Mouse (Mus musculus) thymus, adult 2 months (tissue): ENCODE results near the gene Hsf2bp. TPM values are rescaled to one million over a fixed set of nuclear protein-coding genes. Genes with fewer than 3 reads are reported as not detected.

Experiments
- DNase-seq: peaks from one replicate; pipeline ENCODE4 v3.0.0; 2021
- H3K27ac ChIP-seq: fragments of 200-500 bp; 2 replicates; pipeline ENCODE4 v1.5.1; 2012; ENCODE audit warnings: low read length, control low read depth; ENCODE audit not compliant: control insufficient read depth, insufficient read depth
- H3K27me3 ChIP-seq: fragments of 200-500 bp; 2 replicates; pipeline ENCODE4 v1.6.1; 2012; ENCODE audit warnings: mild to moderate bottlenecking, low read length, moderate library complexity, mixed read lengths; ENCODE audit not compliant: control insufficient read depth, insufficient read depth
- H3K36me3 ChIP-seq: fragments of 200-500 bp; 2 replicates; pipeline ENCODE4 v1.6.1; 2012; ENCODE audit warnings: mild to moderate bottlenecking, low read length, moderate library complexity; ENCODE audit not compliant: control insufficient read depth, insufficient read depth
- H3K4me1 ChIP-seq: fragments of 200-500 bp; replicated peaks from 2 replicates; pipeline ENCODE4 v1.6.1; 2012; ENCODE audit warnings: low read length; ENCODE audit not compliant: control insufficient read depth, insufficient read depth
- H3K4me3 ChIP-seq: fragments of 200-500 bp; 2 replicates; pipeline ENCODE4 v1.5.1; 2012; ENCODE audit warnings: mild to moderate bottlenecking, low read length, control low read depth, moderate library complexity; ENCODE audit not compliant: control insufficient read depth, insufficient read depth
- CTCF ChIP-seq: fragments of 200-500 bp; IDR thresholded peaks from 2 replicates; pipeline ENCODE4 v1.5.1; 2012; ENCODE audit warnings: mild to moderate bottlenecking, control low read depth, low read length, moderate library complexity, borderline replicate concordance; ENCODE audit not compliant: control insufficient read depth, poor library complexity, insufficient read depth; ENCODE audit errors: extremely low read depth
- POLR2A ChIP-seq: fragments of 200-500 bp; IDR thresholded peaks from 2 replicates; pipeline ENCODE4 v1.6.1; 2012; ENCODE audit warnings: mild to moderate bottlenecking, low read length, control low read depth, moderate library complexity; ENCODE audit not compliant: control insufficient read depth, poor library complexity, insufficient read depth; ENCODE audit errors: extremely low read depth
- WGBS: fragments of 180-500 bp; shearing (Covaris S2); methylation state at CpG from one replicate; pipeline ENCODE4 v1.1.7; 2018; 5-methylcytosine and 5-hydroxymethylcytosine counted together
- polyA plus RNA-seq: library from polyadenylated mRNA; depleted of rRNA; stranded (reverse); fragments of >200 nt; gene quantifications from 2 replicates; pipeline ENCODE4 v1.2.3, GENCODE M21; 2012

The Hsf2bp gene
- polyA plus RNA-seq, 1 experiment: 0.54 TPM

DNA sequence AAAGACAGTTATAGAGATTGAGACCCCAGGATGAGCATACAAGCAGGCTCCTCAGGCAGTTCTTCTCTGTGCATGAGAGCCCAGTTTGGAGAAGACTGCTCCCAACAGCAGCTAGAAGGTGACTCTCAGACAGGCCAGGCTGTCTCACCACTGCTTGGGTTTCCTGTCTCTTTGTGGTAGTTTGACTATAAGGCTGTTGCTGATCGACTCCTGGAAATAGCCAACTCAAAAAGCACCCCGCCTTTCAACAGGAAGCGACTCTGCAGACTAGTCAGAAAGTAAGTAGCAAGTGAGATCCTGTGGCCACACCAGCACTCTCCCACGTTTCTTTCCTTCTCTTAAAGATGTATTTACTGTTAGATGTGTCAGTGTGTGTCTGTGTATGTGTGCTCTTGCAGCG lies 17.5 kb upstream of the Hsf2bp start:
- DNase-seq: peak; percentile 15
- Histone ChIP-seq H3K27ac (peak overlapping the region; percentile 58; the same call in 1 of the 2 replicates), H3K4me3 (no peak overlapping the region), H3K36me3 (peaks cover 13% of the 10 kb centered on the region), H3K27me3 (no peaks in the 10 kb centered on the region), H3K4me1 (peaks cover 27% of the 10 kb centered on the region)
- no peak for TF ChIP-seq CTCF
- TF ChIP-seq POLR2A: no peak
- WGBS: 9% methylated on average over 5 of the region's 5 CpGs

DNA sequence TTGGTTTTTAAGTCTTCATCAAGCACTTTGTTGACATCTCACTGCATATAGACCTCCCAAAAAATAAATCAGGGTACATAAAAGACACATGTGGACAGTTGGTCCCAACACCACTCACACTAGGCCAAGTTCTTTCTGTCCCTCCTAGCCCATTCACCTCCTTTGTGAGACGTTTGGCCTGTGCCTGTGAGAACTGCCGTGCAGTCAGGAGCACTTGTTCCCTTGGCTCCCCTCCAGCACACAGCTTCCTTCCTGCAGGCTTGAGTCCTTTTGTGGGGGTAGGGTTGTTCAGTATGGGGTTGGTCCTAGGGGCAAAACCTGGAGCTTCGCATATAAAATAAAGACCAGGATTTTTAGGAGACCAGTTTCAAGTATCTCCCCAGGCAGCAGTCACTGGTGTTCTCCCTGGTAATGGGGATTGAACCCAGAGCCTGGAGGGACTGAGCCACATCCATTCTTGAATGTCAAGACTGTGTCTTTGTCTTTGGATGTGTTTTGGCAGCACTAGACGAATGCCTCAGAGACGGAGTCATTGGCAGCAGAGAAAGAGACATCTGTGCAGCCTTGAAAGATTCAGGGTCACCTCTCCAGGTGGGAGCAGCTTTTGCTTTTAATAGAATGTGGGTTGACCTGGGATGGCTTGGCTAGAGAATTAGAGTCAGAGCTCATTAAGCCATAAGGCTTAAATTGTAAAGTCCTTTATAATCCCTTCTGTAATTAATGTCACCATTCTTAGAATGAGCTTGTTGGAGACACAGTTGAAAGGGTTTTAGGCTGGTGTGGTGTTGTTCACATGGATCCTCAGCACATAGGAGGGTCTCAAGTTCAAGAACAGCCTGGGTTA lies 16.3 kb upstream of the Hsf2bp start:
- no peaks in the 10 kb centered on the region for H3K27me3 ChIP-seq
- H3K4me1 ChIP-seq: peaks cover 27% of the 10 kb centered on the region
- H3K4me3 ChIP-seq: no peak overlapping the region
- 47% methylated on average over 5 of the region's 5 CpGs for WGBS
- no peak overlapping the region for H3K27ac ChIP-seq
- H3K36me3 ChIP-seq: peaks cover 9% of the 10 kb centered on the region
- DNase-seq: no peak
- TF ChIP-seq CTCF (no peak), POLR2A (no peak)

DNA sequence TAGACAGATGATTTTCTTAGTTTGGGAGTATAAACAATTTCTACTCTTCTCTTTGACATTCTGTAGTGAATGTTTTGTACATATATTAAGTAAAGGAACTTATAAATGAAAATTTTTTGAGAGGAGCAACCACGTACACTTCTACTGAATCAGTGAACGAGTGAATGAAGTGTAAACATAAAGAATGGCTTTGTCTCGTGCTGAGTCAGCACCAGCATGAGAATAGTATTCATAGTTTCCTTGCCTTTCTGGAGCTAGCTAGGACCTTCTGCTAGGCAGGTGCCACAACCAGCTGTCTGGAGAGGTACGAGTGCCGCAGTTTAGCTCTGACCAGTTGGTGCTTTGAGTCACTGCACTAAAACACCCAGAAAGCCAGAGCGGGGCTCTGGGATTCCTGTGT lies 14.5 kb upstream of the Hsf2bp start:
- TF ChIP-seq CTCF: no peak
- no peak for TF ChIP-seq POLR2A
- 67% methylated on average over 6 of the region's 6 CpGs for WGBS
- H3K27ac ChIP-seq: no peak overlapping the region
- no peaks in the 10 kb centered on the region for H3K27me3 ChIP-seq
- DNase-seq: no peak
- peaks cover 8% of the 10 kb centered on the region; the same call in 1 of the 2 replicates for H3K36me3 ChIP-seq
- peaks cover 27% of the 10 kb centered on the region for H3K4me1 ChIP-seq
- H3K4me3 ChIP-seq: no peak overlapping the region

DNA sequence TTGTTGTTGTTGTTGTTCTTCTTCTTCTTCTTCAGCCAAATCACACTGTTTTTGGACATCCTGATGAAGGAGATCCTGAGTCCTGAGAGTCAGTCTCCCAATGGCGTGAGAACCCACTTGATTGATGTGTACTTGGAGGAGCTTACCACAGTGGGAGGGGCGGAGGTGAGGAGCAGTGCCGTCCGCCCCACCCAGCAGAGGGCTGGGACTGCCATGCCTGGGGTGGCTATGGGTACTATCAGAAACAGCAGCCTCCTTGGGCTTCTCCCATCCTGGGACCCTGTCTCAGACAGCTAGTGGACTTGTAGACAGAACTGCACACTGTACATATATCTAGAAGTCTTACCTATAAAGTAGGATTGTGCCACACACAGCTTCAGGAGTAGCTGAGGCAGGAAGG lies 13.8 kb upstream of the Hsf2bp start:
- no peak overlapping the region for H3K4me3 ChIP-seq
- TF ChIP-seq POLR2A: no peak
- peaks cover 27% of the 10 kb centered on the region for H3K4me1 ChIP-seq
- no peak for DNase-seq
- H3K27ac ChIP-seq: no peak overlapping the region
- peaks cover 8% of the 10 kb centered on the region; the same call in 1 of the 2 replicates for H3K36me3 ChIP-seq
- no peaks in the 10 kb centered on the region for H3K27me3 ChIP-seq
- WGBS: 92% methylated on average over 4 of the region's 4 CpGs

DNA sequence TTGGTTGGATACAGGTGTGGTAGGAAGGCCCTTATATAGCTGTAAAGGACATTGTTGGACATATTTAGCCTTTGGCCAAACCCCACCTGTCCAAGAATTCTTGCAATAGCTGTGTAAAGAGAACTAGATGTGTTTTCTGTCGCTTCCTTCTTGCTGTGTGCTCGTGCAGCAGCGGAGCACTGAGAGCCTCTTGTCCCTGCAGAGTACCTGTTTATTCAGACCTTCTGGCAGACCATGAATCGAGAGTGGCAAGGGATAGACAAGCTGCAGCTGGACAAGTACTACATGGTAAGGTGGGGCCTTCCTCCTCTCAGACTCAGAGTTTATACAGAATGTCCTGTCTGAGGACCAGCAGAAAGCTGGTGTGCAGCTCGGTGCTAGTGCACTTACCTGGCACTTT lies 12.2 kb upstream of the Hsf2bp start:
- no peak overlapping the region for H3K4me3 ChIP-seq
- peaks cover 21% of the 10 kb centered on the region for H3K4me1 ChIP-seq
- no peak overlapping the region for H3K27ac ChIP-seq
- TF ChIP-seq POLR2A: no peak
- TF ChIP-seq CTCF: no peak
- no peaks in the 10 kb centered on the region for H3K27me3 ChIP-seq
- no peak for DNase-seq
- 97% methylated on average over 5 of the region's 5 CpGs for WGBS
- H3K36me3 ChIP-seq: peaks cover 8% of the 10 kb centered on the region; the same call in 1 of the 2 replicates

DNA sequence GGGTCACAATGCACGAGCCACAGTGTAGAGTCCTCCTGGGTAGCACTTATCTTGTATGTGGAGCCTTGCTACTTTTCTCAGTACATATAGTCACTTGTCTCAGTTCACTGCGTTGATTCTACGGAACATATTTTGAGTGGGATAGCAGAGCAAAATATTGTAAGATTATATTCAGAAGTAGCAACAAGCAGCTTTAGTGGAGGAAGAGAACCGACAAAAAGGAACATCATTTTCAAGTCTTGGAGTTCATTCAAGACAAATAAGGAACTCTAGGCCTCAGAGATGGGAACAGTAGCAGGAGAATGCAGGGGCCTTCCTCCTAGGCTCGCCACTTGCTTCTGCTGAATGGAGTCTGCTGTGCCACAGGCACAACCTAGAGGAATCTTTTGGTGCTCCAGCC lies 10.4 kb upstream of the Hsf2bp start:
- H3K4me3 ChIP-seq: no peak overlapping the region
- H3K36me3 ChIP-seq: peaks cover 8% of the 10 kb centered on the region; the same call in 1 of the 2 replicates
- DNase-seq: no peak
- H3K27me3 ChIP-seq: no peaks in the 10 kb centered on the region
- TF ChIP-seq CTCF (no peak), POLR2A (no peak)
- H3K4me1 ChIP-seq: peaks cover 7% of the 10 kb centered on the region
- WGBS: 93% methylated on average over 5 of the region's 5 CpGs
- no peak overlapping the region for H3K27ac ChIP-seq
